Mouse (Mus musculus): ENCODE measurements around the gene Pck1.

GRCm38 (mm10) chr2:173170081-173170480 is 17.2 kb downstream of the Pck1 start:
- TF ChIP-seq CTCF (IDR thresholded peaks at IDR 0.05; ENCODE audit: low read depth), result no peak
- no peak for TF ChIP-seq EP300 (IDR thresholded peaks at IDR 0.05; ENCODE audit: low read depth)

Measured in liver, embryonic 14.5 days (tissue).